Mouse (Mus musculus): ENCODE results near the gene Gys2. TPM values are rescaled to one million over a fixed set of nuclear protein-coding genes. Genes with fewer than 3 reads are reported as not detected.

Gys2 gene
- polyA plus RNA-seq (2017; shearing (Covaris generic)), result not detected

GRCm38 (mm10) chr6:142472801-142473203 lies at the start of gene Gys2:
TSS of gene Gys2 (minus strand) at chr6:142473109.

GRCm38 (mm10) chr6:142507785-142508162 lies 34.9 kb upstream of the Gys2 start, which contains the start of gene Ldhb:
TSS of gene Ldhb (minus strand) at chr6:142507957.

GRCm38 (mm10) chr6:142412906-142413491 lies 59.9 kb downstream of the Gys2 start, which contains the start of gene Spx:
TSS of gene Spx (plus strand) at chr6:142413441.

GRCm38 (mm10) chr6:142387011-142387754 lies 85.7 kb downstream of the Gys2 start, which contains the start of the genes Recql and Golt1b:
TSS of gene Recql (minus strand) at chr6:142387087.
TSS of gene Golt1b (plus strand) at chr6:142387221.

Other genes with a start within 250 kb of the Gys2 start
- gene Iapp, start 174.7 kb downstream of the Gys2 start, polyA plus RNA-seq (2017; shearing (Covaris generic)), result not detected
- not detected for gene Slco1a5, start 150.1 kb downstream of the Gys2 start, polyA plus RNA-seq (2017; shearing (Covaris generic))
- gene Pyroxd1, start 127.5 kb downstream of the Gys2 start, polyA plus RNA-seq (2017; shearing (Covaris generic)), result 23.4 TPM
- 46.9 TPM for gene Recql, start 86.0 kb downstream of the Gys2 start, polyA plus RNA-seq (2017; shearing (Covaris generic))
- 31.9 TPM for gene Golt1b, start 85.9 kb downstream of the Gys2 start, polyA plus RNA-seq (2017; shearing (Covaris generic))
- gene Spx, start 59.7 kb downstream of the Gys2 start, polyA plus RNA-seq (2017; shearing (Covaris generic)), result not detected
- gene Ldhb, start 34.8 kb upstream of the Gys2 start, polyA plus RNA-seq (2017; shearing (Covaris generic)), result 154 TPM
- not detected for gene Kcnj8, start 98.5 kb upstream of the Gys2 start, polyA plus RNA-seq (2017; shearing (Covaris generic))
- gene Abcc9, start 229.2 kb upstream of the Gys2 start, polyA plus RNA-seq (2017; shearing (Covaris generic)), result 0.05 TPM